Mouse (Mus musculus): ENCODE measurements at regions not wholly inside any gene's neighbourhood (a gene's known extent, or its start where the extent isn't known, plus 50 kb on each side); places are given as distances from the start of the nearest gene placed in this dataset.

DNA sequence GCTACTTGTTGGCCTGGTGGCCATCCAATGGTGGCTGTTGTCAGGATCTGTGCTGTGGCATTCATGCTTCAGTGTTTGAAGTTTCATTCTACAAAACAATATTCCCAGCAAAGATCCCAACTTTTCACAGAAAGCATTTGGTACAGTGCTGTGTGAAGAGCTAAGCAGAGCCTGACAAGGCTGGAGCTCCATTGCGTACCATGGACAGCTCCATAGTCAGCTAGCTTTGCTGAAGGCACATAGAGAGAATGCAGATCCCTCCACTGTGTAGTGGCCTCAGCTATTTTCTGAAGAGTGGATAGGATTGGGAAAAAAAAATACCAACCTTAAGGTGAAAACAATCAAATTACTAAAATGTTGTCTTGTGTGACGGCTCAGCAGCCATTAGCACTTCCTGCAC lies 50.5 kb upstream of the Zfp746 start:
- DNase-seq, result peak; percentile 47

Measured in lung, postnatal 10 days (tissue).